Mouse (Mus musculus) gastrocnemius, postnatal 4 days (tissue): Measurements from ENCODE around the gene Agpat1. TPM values are rescaled to one million over a fixed set of nuclear protein-coding genes. Genes with fewer than 3 reads are reported as not detected.
A peak's percentile ranks its signal among the peaks of the same experiment; 100 is the strongest.

ENCODE experiments used
- DNase-seq, 2 experiments: peaks; one replicate each; pipeline ENCODE4 v3.0.0; 2021 to 2022; ENCODE audit warnings: low spot score in 2 of 2, mixed read lengths in 2 of 2
- long read RNA-seq, 2 experiments: library from polyadenylated mRNA; stranded (forward); transcript quantifications; one replicate each; pipeline ENCODE4 v2.0.0; 2021
- total RNA-seq, 2 experiments: library from RNA; stranded (reverse); gene quantifications; 2 replicates each; pipeline ENCODE4 v1.2.3; 2021

Gene Agpat1
- 10 to 100 TPM; 42.0 to 42.9 TPM for total RNA-seq
- long read RNA-seq, experiment 1, transcript Agpat1-201 (7 exons, 2,190 nt): major isoform, 5 of 8 reads
- long read RNA-seq, experiment 1, partial matches to known transcripts: 3 of 8 reads
- long read RNA-seq, experiment 1, other reads (novel, unspliced or antisense): 0 of 8 reads
- long read RNA-seq, experiment 2, partial matches to known transcripts: 2 of 3 reads
- long read RNA-seq, experiment 2, other reads (novel, unspliced or antisense): 0 of 3 reads

- peak; percentile 97 to 99 for DNase-seq
Measured at GRCm38 (mm10) chr17:34604061-34604508, at the start of gene Agpat1. TSS of gene Agpat1 (plus strand) at chr17:34604262.

DNA sequence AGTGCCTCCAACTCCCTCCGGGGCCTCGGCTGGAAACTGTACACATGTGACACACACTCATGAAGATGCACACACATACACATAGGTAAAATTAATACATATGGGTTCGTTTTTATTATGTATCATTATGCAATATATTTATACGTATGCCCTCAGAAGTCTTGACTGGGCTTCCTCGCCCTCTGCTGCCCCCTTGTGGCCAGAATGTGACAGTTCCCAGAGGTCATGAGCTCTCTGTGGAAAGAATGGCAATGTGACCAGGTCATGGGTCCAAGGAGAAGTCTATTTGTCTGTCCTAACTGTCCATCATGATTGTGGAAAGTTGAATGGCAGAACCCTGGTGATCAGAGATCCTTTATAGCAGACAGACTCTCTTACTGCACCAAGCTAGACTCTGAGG lies 48.6 kb upstream of the Agpat1 start:
- peak; percentile 66 to 76 for DNase-seq

DNA sequence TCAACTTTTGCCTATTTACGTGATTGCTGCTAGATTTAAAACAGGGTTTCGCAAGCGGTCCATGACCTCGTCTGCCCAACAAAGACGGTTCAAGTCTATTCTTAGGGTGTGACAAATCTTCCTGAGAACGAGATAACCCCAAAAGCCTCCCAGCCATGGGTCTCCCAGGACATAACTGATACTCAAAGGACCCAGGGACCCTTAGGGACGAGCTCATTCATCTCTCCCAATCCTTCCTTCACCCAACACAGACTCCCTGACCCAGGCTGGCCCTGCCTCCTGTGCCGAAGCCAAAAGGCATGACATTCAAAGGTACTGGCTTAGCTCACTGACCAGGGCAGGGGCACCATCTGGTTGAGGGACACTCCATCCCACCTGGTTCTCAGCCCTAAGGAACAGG lies 47.7 kb upstream of the Agpat1 start:
- DNase-seq: no peak

GRCm38 (mm10) chr17:34557411-34557810 lies 46.7 kb upstream of the Agpat1 start:
- DNase-seq: no peak

DNA sequence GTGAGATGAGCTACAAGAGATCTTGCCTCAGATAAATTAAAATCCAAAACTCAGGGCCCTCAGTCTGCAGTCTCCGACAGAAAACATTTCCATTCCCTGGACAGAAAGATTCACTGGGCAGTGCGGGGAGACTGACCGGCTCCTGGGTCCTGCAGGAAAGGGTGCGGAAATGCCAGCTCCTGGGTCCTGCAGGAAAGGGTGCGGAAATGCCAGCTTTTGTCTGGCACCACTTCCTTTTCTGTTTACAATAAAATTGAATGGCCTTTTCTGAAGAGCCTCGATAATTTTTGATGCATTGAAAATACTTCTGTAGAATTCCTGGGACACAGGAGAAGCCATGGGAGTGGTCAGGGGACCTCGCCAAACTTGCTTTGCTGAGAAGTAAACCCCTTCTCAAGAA lies 44.9 kb upstream of the Agpat1 start:
- no peak for DNase-seq

DNA sequence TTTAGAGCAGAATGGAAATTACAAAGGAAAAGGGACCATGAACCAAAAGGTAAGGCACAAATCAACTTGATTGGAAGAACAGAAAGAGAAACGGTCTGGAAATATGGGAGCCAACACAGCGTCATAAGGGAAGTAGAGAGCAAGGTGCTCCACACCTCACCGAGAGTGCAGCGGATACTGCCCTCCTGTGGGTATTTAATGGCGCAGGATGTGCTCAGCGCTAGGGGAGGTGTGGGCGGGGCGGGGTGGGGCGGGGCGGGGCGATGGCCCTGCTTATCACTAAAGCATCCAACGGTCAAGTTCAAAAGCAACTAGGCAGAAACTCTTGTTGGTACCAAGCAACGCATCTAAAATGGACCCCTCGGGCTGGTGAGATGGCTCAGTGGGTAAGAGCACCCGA lies 44.2 kb upstream of the Agpat1 start:
- DNase-seq: no peak

DNA sequence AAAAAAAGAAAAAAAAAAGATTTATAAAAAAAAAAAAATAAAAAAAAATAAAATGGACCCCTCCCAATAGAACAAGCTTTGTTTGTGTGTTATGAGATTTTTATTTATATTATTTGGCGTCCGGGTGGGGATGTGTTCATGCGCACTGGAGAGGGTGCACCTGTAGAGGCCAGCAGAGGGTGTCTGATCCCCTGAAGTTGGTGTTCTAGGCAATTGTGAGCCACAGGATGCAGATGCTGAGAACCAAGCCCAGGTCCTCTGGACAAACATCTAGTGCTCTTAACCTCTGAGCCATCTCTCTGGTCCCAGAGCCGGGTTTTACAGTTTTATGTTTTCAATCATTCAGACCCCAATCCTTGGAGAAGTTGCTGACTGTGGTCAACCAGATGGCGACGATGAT lies 43.6 kb upstream of the Agpat1 start:
- DNase-seq: no peak

DNA sequence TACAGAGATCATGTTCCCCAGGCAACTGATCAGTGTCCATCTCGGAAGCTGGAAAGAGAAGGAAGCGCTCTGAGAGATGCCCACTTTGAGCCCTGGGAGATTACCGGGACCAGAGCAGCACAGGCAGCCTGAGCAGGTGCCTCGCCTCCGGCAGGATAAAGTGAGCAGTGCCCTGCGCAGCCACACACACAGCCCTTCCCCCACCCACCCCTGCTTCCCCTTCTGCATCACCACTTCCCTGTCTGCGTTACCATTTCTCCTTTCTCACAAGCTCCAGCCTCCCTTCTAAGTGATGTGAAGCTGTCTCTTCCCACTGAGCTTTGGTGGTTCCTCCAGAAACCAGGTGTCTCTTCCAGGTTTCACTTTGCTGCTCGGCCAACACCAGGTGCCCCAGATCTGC lies 42.9 kb upstream of the Agpat1 start:
- DNase-seq: peak in 1 of 2 experiments; percentile 7

GRCm38 (mm10) chr17:34562595-34562994 lies 41.5 kb upstream of the Agpat1 start:
- DNase-seq: no peak

DNA sequence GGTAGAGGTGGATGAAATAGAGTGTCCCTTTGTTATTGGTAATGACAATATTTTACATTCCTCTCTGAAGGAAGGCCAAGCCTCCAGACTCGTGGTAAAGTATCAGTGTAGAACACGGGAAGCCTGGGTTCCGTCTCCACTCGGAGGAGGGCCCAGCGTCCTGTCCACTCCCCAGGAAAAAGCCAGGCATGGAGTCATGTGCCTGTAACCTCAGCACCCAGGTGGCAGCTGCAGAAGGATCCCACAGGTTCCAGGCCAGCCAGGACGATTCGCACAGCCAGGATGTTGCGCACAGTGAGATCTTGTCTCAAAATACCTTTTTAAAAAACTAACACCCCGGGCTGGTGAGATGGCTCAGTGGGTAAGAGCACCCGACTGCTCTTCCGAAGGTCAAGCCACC lies 40.7 kb upstream of the Agpat1 start:
- DNase-seq: no peak

GRCm38 (mm10) chr17:34564003-34564421 lies 40.0 kb upstream of the Agpat1 start, which contains the start of gene Notch4:
TSS of gene Notch4 (plus strand) at chr17:34564268.
- no peak for DNase-seq

GRCm38 (mm10) chr17:34564796-34565195 lies 39.3 kb upstream of the Agpat1 start:
- no peak for DNase-seq

DNA sequence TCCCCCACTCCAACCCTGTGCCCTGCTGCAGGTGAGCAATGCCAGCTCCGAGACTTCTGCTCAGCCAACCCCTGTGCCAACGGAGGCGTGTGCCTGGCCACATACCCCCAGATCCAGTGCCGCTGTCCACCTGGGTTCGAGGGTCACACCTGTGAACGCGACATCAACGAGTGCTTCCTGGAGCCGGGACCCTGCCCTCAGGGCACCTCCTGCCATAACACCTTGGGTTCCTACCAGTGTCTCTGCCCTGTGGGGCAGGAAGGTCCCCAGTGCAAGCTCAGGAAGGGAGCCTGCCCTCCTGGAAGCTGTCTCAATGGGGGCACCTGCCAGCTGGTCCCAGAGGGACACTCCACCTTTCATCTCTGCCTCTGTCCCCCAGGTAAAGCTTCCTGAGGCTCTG lies 36.8 kb upstream of the Agpat1 start:
- DNase-seq: no peak

- no peak for DNase-seq
Measured at GRCm38 (mm10) chr17:34568421-34568820, 35.6 kb upstream of the Agpat1 start.

- DNase-seq: no peak
Measured at GRCm38 (mm10) chr17:34569919-34570318, 34.1 kb upstream of the Agpat1 start.

GRCm38 (mm10) chr17:34571875-34572274 lies 32.2 kb upstream of the Agpat1 start:
- DNase-seq: no peak

DNA sequence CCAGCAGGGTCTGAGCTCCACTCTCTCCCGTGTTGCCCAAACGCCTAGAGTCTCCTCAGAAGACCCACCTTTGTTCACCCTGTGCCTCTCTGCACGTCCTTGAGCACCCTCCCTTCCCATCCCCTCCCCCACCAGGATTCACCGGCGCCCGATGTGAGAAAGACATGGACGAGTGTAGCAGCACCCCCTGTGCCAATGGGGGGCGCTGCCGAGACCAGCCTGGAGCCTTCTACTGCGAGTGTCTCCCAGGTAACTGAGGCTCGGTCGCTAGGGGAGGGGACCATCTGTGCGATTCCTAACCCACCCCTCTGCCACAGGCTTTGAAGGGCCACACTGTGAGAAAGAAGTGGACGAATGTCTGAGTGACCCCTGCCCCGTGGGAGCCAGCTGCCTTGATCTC lies 31.7 kb upstream of the Agpat1 start:
- no peak for DNase-seq

- DNase-seq: no peak
Measured at GRCm38 (mm10) chr17:34576577-34576976, 27.5 kb upstream of the Agpat1 start.

DNA sequence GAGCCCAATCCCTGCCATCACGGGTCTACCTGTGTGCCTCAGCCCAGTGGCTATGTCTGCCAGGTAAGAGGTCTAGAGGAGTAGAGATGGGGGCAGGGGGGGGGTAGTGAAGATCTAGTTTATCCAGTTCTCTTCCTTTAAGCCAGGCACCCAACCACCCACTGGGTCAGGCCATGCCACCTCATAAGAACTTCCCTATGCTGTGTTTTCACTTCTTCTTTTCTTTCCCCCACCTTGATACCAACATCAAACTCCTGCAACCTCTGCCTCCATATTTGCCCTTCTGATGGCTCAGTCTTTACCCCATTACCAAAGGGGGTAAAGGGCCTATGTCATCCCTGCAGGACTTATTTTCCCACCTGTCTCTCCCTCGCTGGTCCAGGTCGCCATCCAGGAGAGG lies 26.0 kb upstream of the Agpat1 start:
- no peak for DNase-seq

GRCm38 (mm10) chr17:34582528-34582927 lies 21.5 kb upstream of the Agpat1 start:
- DNase-seq: no peak

DNA sequence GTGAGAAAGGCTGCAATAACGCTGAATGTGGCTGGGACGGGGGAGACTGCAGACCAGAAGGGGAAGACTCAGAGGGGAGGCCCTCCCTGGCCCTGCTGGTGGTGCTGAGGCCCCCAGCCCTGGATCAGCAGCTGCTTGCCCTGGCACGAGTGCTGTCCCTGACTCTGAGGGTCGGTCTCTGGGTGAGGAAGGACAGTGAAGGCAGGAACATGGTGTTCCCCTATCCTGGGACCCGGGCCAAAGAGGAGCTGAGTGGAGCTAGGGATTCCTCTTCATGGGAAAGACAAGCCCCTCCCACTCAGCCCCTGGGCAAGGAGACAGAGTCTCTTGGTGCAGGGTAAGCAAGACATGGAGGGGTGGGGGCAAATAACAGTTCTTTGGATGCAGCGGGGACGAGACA lies 20.7 kb upstream of the Agpat1 start:
- no peak for DNase-seq

GRCm38 (mm10) chr17:34583819-34584218 lies 20.2 kb upstream of the Agpat1 start:
- no peak for DNase-seq

DNA sequence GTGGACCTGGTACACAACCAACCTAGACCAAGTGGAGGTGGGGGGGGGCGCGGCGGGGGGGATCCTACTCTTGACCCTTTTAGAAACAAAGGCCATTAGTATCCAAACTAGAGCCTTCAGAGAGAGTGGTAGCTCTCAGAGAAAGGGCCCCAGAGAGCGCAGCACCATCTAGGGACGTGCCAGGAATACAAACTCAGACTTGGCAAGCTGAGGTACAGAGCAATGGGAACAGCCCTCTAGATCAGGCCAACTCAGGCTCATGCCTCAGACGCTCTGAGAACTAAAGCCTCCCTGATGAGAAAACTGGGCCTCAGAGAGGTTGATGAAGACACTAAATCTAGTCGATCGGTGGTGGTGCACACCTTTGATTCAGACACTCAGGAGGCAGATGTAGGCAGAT lies 18.9 kb upstream of the Agpat1 start:
- DNase-seq: no peak
